Mouse (Mus musculus): ENCODE results near the gene Anapc2. TPM values are rescaled to one million over a fixed set of nuclear protein-coding genes. Genes with fewer than 3 reads are reported as not detected.

Anapc2 gene
- 82.5 and 180 TPM in 2 replicates for polyA plus RNA-seq (2012; rRNA removed; ENCODE audit: low replicate concordance)

GRCm38 (mm10) chr2:25271827-25272511 lies at the start of gene Anapc2, which contains the start of gene Ssna1:
TSS of gene Anapc2 (plus strand) at chr2:25272478.
TSS of gene Ssna1 (minus strand) at chr2:25272438.

GRCm38 (mm10) chr2:25224492-25224765 lies 47.8 kb upstream of the Anapc2 start, which contains the start of gene Tubb4b:
TSS of gene Tubb4b (minus strand) at chr2:25224702.

GRCm38 (mm10) chr2:25234050-25234449 lies 38.2 kb upstream of the Anapc2 start, which contains the start of gene Slc34a3:
TSS of gene Slc34a3 (minus strand) at chr2:25234364.

GRCm38 (mm10) chr2:25236614-25237013 lies 35.7 kb upstream of the Anapc2 start, which contains the start of gene Rnf224:
TSS of gene Rnf224 (minus strand) at chr2:25236787.

GRCm38 (mm10) chr2:25242101-25242506 lies 30.2 kb upstream of the Anapc2 start, which contains the start of the genes Rnf208 and Cysrt1:
TSS of gene Rnf208 (plus strand) at chr2:25242255.
TSS of gene Cysrt1 (minus strand) at chr2:25242452.

GRCm38 (mm10) chr2:25246183-25247072 lies 25.9 kb upstream of the Anapc2 start, which contains the start of gene AL732309.1:
TSS of gene AL732309.1 (minus strand) at chr2:25246863.

GRCm38 (mm10) chr2:25255284-25255779 lies 16.9 kb upstream of the Anapc2 start, which contains the start of gene Tmem203:
TSS of gene Tmem203 (plus strand) at chr2:25255439.

GRCm38 (mm10) chr2:25262291-25262767 lies 9.9 kb upstream of the Anapc2 start, which contains the start of gene Tprn:
TSS of gene Tprn (plus strand) at chr2:25262618.

GRCm38 (mm10) chr2:25287927-25288649 lies 15.8 kb downstream of the Anapc2 start, which contains the start of gene Tmem210:
TSS of gene Tmem210 (plus strand) at chr2:25288145.

GRCm38 (mm10) chr2:25289651-25290050 lies 17.4 kb downstream of the Anapc2 start, which contains the start of gene Lrrc26:
TSS of gene Lrrc26 (plus strand) at chr2:25289915.

GRCm38 (mm10) chr2:25318971-25319773 lies 46.9 kb downstream of the Anapc2 start, which contains the start of gene Grin1:
TSS of gene Grin1 (minus strand) at chr2:25319187.

GRCm38 (mm10) chr2:25332286-25333160 lies 60.2 kb downstream of the Anapc2 start, which contains the start of gene Man1b1:
TSS of gene Man1b1 (plus strand) at chr2:25332338.

Other genes starting within 250 kb of the Anapc2 start
- 113 and 165 TPM in 2 replicates for gene Nsmf, start 218.1 kb upstream of the Anapc2 start, polyA plus RNA-seq (2012; rRNA removed; ENCODE audit: low replicate concordance)
- 0.11 and 0.26 TPM in 2 replicates for gene Entpd8, start 192.2 kb upstream of the Anapc2 start, polyA plus RNA-seq (2012; rRNA removed; ENCODE audit: low replicate concordance)
- gene Noxa1, start 177.3 kb upstream of the Anapc2 start, polyA plus RNA-seq (2012; rRNA removed; ENCODE audit: low replicate concordance) = 0.07 and 0.16 TPM in 2 replicates
- gene Nrarp, start 91.7 kb upstream of the Anapc2 start, polyA plus RNA-seq (2012; rRNA removed; ENCODE audit: low replicate concordance) = 15.2 and 32.0 TPM in 2 replicates
- 34.9 and 70.8 TPM in 2 replicates for gene Tor4a, start 75.6 kb upstream of the Anapc2 start, polyA plus RNA-seq (2012; rRNA removed; ENCODE audit: low replicate concordance)
- 51.7 and 97.1 TPM in 2 replicates for gene Nelfb, start 61.0 kb upstream of the Anapc2 start, polyA plus RNA-seq (2012; rRNA removed; ENCODE audit: low replicate concordance)
- 0.23 TPM in 1 of 2 replicates, not detected in the other for gene Stpg3, start 57.8 kb upstream of the Anapc2 start, polyA plus RNA-seq (2012; rRNA removed; ENCODE audit: low replicate concordance)
- 0.17 and 0.19 TPM in 2 replicates for gene Fam166a, start 53.7 kb upstream of the Anapc2 start, polyA plus RNA-seq (2012; rRNA removed; ENCODE audit: low replicate concordance)
- gene Tubb4b, start 47.8 kb upstream of the Anapc2 start, polyA plus RNA-seq (2012; rRNA removed; ENCODE audit: low replicate concordance) = 306 and 366 TPM in 2 replicates
- 0.04 and 0.06 TPM in 2 replicates for gene Slc34a3, start 38.1 kb upstream of the Anapc2 start, polyA plus RNA-seq (2012; rRNA removed; ENCODE audit: low replicate concordance)
- gene Rnf224, start 35.7 kb upstream of the Anapc2 start, polyA plus RNA-seq (2012; rRNA removed; ENCODE audit: low replicate concordance) = 0.19 and 0.24 TPM in 2 replicates
- 22.4 and 35.6 TPM in 2 replicates for gene Rnf208, start 30.2 kb upstream of the Anapc2 start, polyA plus RNA-seq (2012; rRNA removed; ENCODE audit: low replicate concordance)
- 20.7 and 26.5 TPM in 2 replicates for gene Cysrt1, start 30.0 kb upstream of the Anapc2 start, polyA plus RNA-seq (2012; rRNA removed; ENCODE audit: low replicate concordance)
- gene AL732309.1, start 25.6 kb upstream of the Anapc2 start, polyA plus RNA-seq (2012; rRNA removed; ENCODE audit: low replicate concordance) = 28.2 and 30.4 TPM in 2 replicates
- gene Tmem203, start 17.0 kb upstream of the Anapc2 start, polyA plus RNA-seq (2012; rRNA removed; ENCODE audit: low replicate concordance) = 52.0 and 81.2 TPM in 2 replicates
- 18.4 and 28.7 TPM in 2 replicates for gene Tprn, start 9.9 kb upstream of the Anapc2 start, polyA plus RNA-seq (2012; rRNA removed; ENCODE audit: low replicate concordance)
- 54.2 and 69.4 TPM in 2 replicates for gene Ssna1, start within 50 bp of the Anapc2 start, polyA plus RNA-seq (2012; rRNA removed; ENCODE audit: low replicate concordance)
- not detected in 2 replicates for gene Tmem210, start 15.7 kb downstream of the Anapc2 start, polyA plus RNA-seq (2012; rRNA removed; ENCODE audit: low replicate concordance)
- gene Lrrc26, start 17.4 kb downstream of the Anapc2 start, polyA plus RNA-seq (2012; rRNA removed; ENCODE audit: low replicate concordance) = 9.9 and 19.6 TPM in 2 replicates
- 0.19 and 0.41 TPM in 2 replicates for gene Grin1, start 46.7 kb downstream of the Anapc2 start, polyA plus RNA-seq (2012; rRNA removed; ENCODE audit: low replicate concordance)
- 11.8 and 12.5 TPM in 2 replicates for gene Man1b1, start 59.9 kb downstream of the Anapc2 start, polyA plus RNA-seq (2012; rRNA removed; ENCODE audit: low replicate concordance)
- 43.0 and 55.8 TPM in 2 replicates for gene Dpp7, start 83.9 kb downstream of the Anapc2 start, polyA plus RNA-seq (2012; rRNA removed; ENCODE audit: low replicate concordance)
- gene Uap1l1, start 93.2 kb downstream of the Anapc2 start, polyA plus RNA-seq (2012; rRNA removed; ENCODE audit: low replicate concordance) = 43.6 and 71.9 TPM in 2 replicates
- gene Sapcd2, start 99.8 kb downstream of the Anapc2 start, polyA plus RNA-seq (2012; rRNA removed; ENCODE audit: low replicate concordance) = 0.86 and 3.4 TPM in 2 replicates
- 48.9 and 63.5 TPM in 2 replicates for gene Entpd2, start 123.4 kb downstream of the Anapc2 start, polyA plus RNA-seq (2012; rRNA removed; ENCODE audit: low replicate concordance)
- gene Npdc1, start 126.9 kb downstream of the Anapc2 start, polyA plus RNA-seq (2012; rRNA removed; ENCODE audit: low replicate concordance) = 151 and 254 TPM in 2 replicates
- gene Fut7, start 150.8 kb downstream of the Anapc2 start, polyA plus RNA-seq (2012; rRNA removed; ENCODE audit: low replicate concordance) = 7.8 and 13.8 TPM in 2 replicates
- gene Abca2, start 156.2 kb downstream of the Anapc2 start, polyA plus RNA-seq (2012; rRNA removed; ENCODE audit: low replicate concordance) = 52.8 and 92.1 TPM in 2 replicates
- gene Clic3, start 184.4 kb downstream of the Anapc2 start, polyA plus RNA-seq (2012; rRNA removed; ENCODE audit: low replicate concordance) = 8.4 and 21.2 TPM in 2 replicates
- 92.7 and 147 TPM in 2 replicates for gene Paxx, start 188.6 kb downstream of the Anapc2 start, polyA plus RNA-seq (2012; rRNA removed; ENCODE audit: low replicate concordance)
- gene Ptgds, start 197.6 kb downstream of the Anapc2 start, polyA plus RNA-seq (2012; rRNA removed; ENCODE audit: low replicate concordance) = 4.8 and 6.6 TPM in 2 replicates
- gene Lcn12, start 221.4 kb downstream of the Anapc2 start, polyA plus RNA-seq (2012; rRNA removed; ENCODE audit: low replicate concordance) = not detected in 2 replicates
- 19.9 and 31.9 TPM in 2 replicates for gene Fbxw5, start 228.3 kb downstream of the Anapc2 start, polyA plus RNA-seq (2012; rRNA removed; ENCODE audit: low replicate concordance)
- gene C8g, start 229.2 kb downstream of the Anapc2 start, polyA plus RNA-seq (2012; rRNA removed; ENCODE audit: low replicate concordance) = 12.2 and 13.2 TPM in 2 replicates

All from mammary gland, adult 2 months (tissue).